Comparison of ENCODE assay signal across 26 mouse cellular contexts in genomic region chr14:102553781-102554180, GRCm38 (mm10).
DNase-seq lines count a peak whose midpoint lies in the region; ATAC-seq lines count a peak whose summit lies in the region.
"Had no signal": no experiment of that assay in that cellular context is flagged by ENCODE, and none has a peak within 500 bp of the region (broad histone marks: within the 10 kb centered on the region; RNA-seq: fewer than 3 reads in every experiment).

No protein-coding gene starts in this region.

- no peak overlapping the region for H3K9ac ChIP-seq in intestine, embryonic 16.5 days (ENCODE audit: low read depth, low read length)
- H3K9ac ChIP-seq: embryonic facial prominence, embryonic 12.5 days; embryonic facial prominence, embryonic 15.5 days; forebrain, postnatal 0 days; hindbrain, embryonic 13.5 days had no signal

- no peak overlapping the region for H3K4me2 ChIP-seq in intestine, embryonic 16.5 days (ENCODE audit: low read depth, low read length)
- H3K4me2 ChIP-seq: embryonic facial prominence, embryonic 12.5 days; embryonic facial prominence, embryonic 15.5 days; heart, embryonic 11.5 days; hindbrain, embryonic 13.5 days had no signal

- H3K36me3 ChIP-seq in intestine, embryonic 16.5 days (ENCODE audit: control insufficient read depth, insufficient read depth, low read length), result no peaks in the 10 kb centered on the region
- H3K36me3 ChIP-seq: embryonic facial prominence, embryonic 12.5 days; embryonic facial prominence, embryonic 15.5 days; hindbrain, embryonic 10.5 days; hindbrain, embryonic 13.5 days had no signal

- peak; percentile 38 for DNase-seq in adrenal gland, adult 2 months
- no peak for DNase-seq in adrenal gland, adult 18-20 months (ENCODE audit: low spot score in 2 of 2)
- DNase-seq in ovary, adult 18-20 months (ENCODE audit: low spot score), result peak; percentile 9
- no peak for DNase-seq in ovary, postnatal 36 days (ENCODE audit: low spot score)
- DNase-seq in retina, embryonic 14.5 days (ENCODE audit: low spot score), result no peak
- no peak for DNase-seq in heart, postnatal 14 days
- DNase-seq: cerebellum, adult 11 months; cerebellum, adult 2 months; cerebellum, adult 9-11 months; cerebellum, postnatal 25 days; forebrain, postnatal 0 days; gastrocnemius, adult 2 months; gastrocnemius, postnatal 14 days; heart, adult 11 months; heart, postnatal 36 days; kidney, adult 18-20 months had no signal

- no peaks in the 10 kb centered on the region for H3K4me1 ChIP-seq in intestine, embryonic 16.5 days (ENCODE audit: control insufficient read depth, insufficient read depth, low read length)
- H3K4me1 ChIP-seq: embryonic facial prominence, embryonic 12.5 days; embryonic facial prominence, embryonic 15.5 days; hindbrain, embryonic 10.5 days; hindbrain, embryonic 13.5 days had no signal

- ATAC-seq in intestine, embryonic 16.5 days, result peak; percentile 84
- ATAC-seq: CD4-positive, CD25-positive, alpha-beta regulatory T cell, adult 4 months; forebrain, embryonic 14.5 days; forebrain, postnatal 0 days; hindbrain, postnatal 0 days; inflammation-experienced regulatory T-cells, adult 6 months had no signal

- H3K9me3 ChIP-seq in intestine, embryonic 16.5 days (ENCODE audit: control insufficient read depth, low read length), result no peaks in the 10 kb centered on the region
- H3K9me3 ChIP-seq: embryonic facial prominence, embryonic 12.5 days; embryonic facial prominence, embryonic 15.5 days; hindbrain, embryonic 10.5 days; hindbrain, embryonic 13.5 days had no signal

- 38% methylated on average over 2 of the region's 2 CpGs for WGBS in intestine, embryonic 16.5 days

- no peak overlapping the region for H3K4me3 ChIP-seq in intestine, embryonic 16.5 days (ENCODE audit: low read length)
- H3K4me3 ChIP-seq: embryonic facial prominence, embryonic 12.5 days; embryonic facial prominence, embryonic 15.5 days; gastrocnemius, adult 2 months; hindbrain, embryonic 10.5 days; hindbrain, embryonic 13.5 days had no signal

- no peak overlapping the region for H3K27ac ChIP-seq in intestine, embryonic 16.5 days (ENCODE audit: low read length)
- H3K27ac ChIP-seq: embryonic facial prominence, embryonic 12.5 days; embryonic facial prominence, embryonic 15.5 days; gastrocnemius, adult 2 months; hindbrain, embryonic 10.5 days; hindbrain, embryonic 13.5 days; hindbrain, postnatal 0 days had no signal

- intact Hi-C loops in heart, postnatal 14 days (cut with DNase I), result no loop called here

- H3K27me3 ChIP-seq in intestine, embryonic 16.5 days (replicated peaks; ENCODE audit: control insufficient read depth, insufficient read depth, low read length), result no peaks in the 10 kb centered on the region
- H3K27me3 ChIP-seq: embryonic facial prominence, embryonic 12.5 days; embryonic facial prominence, embryonic 15.5 days; hindbrain, embryonic 13.5 days had no signal

Comparison
In these comparisons a context has a peak if more than half of its experiments do, and no peak if none do; other contexts are left out.
1. DNase-seq: peak in adrenal gland, adult 2 months (single experiment) and ovary, adult 18-20 months (single experiment); none in adrenal gland, adult 18-20 months (0 of 2), ovary, postnatal 36 days (single experiment), retina, embryonic 14.5 days (single experiment) and heart, postnatal 14 days (0 of 2).